Mouse (Mus musculus) spleen, adult 2 months (tissue): ENCODE measurements at regions not wholly inside any gene's neighbourhood (a gene's known extent, or its start where the extent isn't known, plus 50 kb on each side); places are given as distances from the start of the nearest gene placed in this dataset.

Experiments used
- DNase-seq, 2 experiments: peaks; one replicate each; pipeline versions ENCODE4 v3.0.0 to v3.0.0-alpha.2; 2012 to 2021; ENCODE audit warnings: low spot score in 2 of 2, low read depth in 1 of 2
- H3K27ac ChIP-seq: fragments of 200-500 bp; 2 replicates; pipeline ENCODE4 v1.5.1; 2012; ENCODE audit warnings: low read length, inconsistent platforms; ENCODE audit not compliant: insufficient read depth
- H3K27me3 ChIP-seq: fragments of 200-500 bp; 2 replicates; pipeline ENCODE4 v1.6.1; 2012; ENCODE audit warnings: mild to moderate bottlenecking, moderate library complexity, low read length, inconsistent platforms; ENCODE audit not compliant: control insufficient read depth, insufficient read depth
- H3K36me3 ChIP-seq: fragments of 200-500 bp; 2 replicates; pipeline ENCODE4 v1.6.1; 2012; ENCODE audit warnings: mild to moderate bottlenecking, low read length, inconsistent platforms; ENCODE audit not compliant: control insufficient read depth, insufficient read depth
- H3K4me1 ChIP-seq: fragments of 200-500 bp; 2 replicates; pipeline ENCODE4 v1.6.1; 2011; ENCODE audit warnings: inconsistent platforms; ENCODE audit not compliant: control insufficient read depth, insufficient read depth, insufficient read length
- H3K4me3 ChIP-seq: fragments of 200-500 bp; 2 replicates; pipeline ENCODE4 v1.5.1; 2011; ENCODE audit warnings: mild to moderate bottlenecking, inconsistent platforms; ENCODE audit not compliant: insufficient read depth, insufficient read length; ENCODE audit errors: extremely low read depth
- CTCF ChIP-seq: fragments of 200-500 bp; IDR thresholded peaks from 2 replicates; pipeline ENCODE4 v1.5.1; 2011; ENCODE audit warnings: mild to moderate bottlenecking, inconsistent platforms; ENCODE audit not compliant: insufficient read depth, insufficient read length, insufficient replicate concordance; ENCODE audit errors: extremely low read depth
- POLR2A ChIP-seq: fragments of 200-500 bp; IDR thresholded peaks from 2 replicates; pipeline ENCODE4 v1.6.1; 2011; ENCODE audit warnings: low read depth, low read length, inconsistent platforms
- WGBS: fragments of 180-500 bp; shearing (Covaris S2); methylation state at CpG from one replicate; pipeline ENCODE4 v1.1.7; 2018; 5-methylcytosine and 5-hydroxymethylcytosine counted together

DNA sequence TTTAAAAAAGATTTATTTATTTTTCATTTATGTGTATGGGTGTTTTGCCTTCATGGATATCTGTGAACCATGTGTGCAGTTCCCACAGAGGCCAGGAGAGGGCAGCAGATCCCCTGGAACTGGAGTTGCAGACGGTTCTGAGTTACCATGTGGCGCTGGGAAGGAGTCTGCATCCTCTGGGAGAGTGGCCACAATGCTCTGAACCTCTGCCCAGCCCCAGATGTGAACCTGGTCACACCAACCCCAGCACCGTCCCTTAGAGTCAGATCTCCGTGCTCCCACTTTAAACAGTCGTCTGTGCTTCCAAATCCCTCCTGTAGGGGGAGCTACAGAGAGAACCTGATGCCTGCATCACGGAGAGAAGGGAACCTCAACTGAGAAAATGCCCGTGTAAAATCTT, 222.5 kb upstream of the Kcnab2 start:
- Histone ChIP-seq H3K36me3 (no peaks in the 10 kb centered on the region), H3K4me1 (no peaks in the 10 kb centered on the region), H3K27me3 (no peaks in the 10 kb centered on the region), H3K4me3 (no peak overlapping the region), H3K27ac (no peak overlapping the region)
- 78% methylated on average over 7 of the region's 7 CpGs for WGBS
- no peak for DNase-seq
- TF ChIP-seq CTCF (peak; percentile 2; the same call in 1 of the 2 replicates), POLR2A (no peak)

DNA sequence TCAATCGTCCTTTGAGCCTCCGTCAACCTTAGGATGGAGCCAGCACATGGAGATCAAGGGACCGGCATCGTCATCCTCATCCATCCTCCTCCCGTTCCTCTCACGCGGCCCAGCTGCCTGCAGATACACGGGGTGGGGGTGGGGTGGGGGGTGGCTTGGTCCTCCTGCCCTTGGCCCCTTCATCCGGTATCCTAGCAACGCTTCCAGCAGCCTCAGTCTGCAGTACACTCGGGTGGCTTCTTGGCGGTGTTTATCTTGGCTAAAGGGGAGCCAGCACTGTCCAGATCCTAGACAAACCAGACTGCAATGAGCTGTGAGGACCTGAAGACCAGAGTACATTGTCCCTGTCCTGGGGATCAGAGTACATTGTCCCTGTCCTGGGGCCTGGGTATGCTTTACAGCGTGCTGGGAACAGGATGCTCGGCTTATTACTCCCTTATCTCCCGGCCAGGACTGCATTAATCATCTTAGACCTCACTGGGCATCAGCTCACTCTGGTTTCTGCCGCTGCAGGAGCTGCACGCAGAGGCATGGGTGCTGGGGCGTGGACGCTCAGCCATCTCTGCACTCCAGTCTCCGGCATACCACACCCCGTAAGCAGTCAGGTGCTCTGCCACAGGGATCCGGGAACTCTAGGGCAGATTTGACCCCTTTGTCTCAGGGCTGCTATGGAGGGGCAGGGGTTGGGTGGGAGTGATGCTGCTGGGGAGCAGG, 219.7 kb upstream of the Kcnab2 start:
- 64% methylated on average over 22 of the region's 22 CpGs for WGBS
- no peak for DNase-seq
- H3K27ac ChIP-seq = no peak overlapping the region
- H3K4me1 ChIP-seq = no peaks in the 10 kb centered on the region
- H3K27me3 ChIP-seq = no peaks in the 10 kb centered on the region
- TF ChIP-seq CTCF (no peak), POLR2A (no peak)
- no peak overlapping the region for H3K4me3 ChIP-seq
- H3K36me3 ChIP-seq = no peaks in the 10 kb centered on the region

DNA sequence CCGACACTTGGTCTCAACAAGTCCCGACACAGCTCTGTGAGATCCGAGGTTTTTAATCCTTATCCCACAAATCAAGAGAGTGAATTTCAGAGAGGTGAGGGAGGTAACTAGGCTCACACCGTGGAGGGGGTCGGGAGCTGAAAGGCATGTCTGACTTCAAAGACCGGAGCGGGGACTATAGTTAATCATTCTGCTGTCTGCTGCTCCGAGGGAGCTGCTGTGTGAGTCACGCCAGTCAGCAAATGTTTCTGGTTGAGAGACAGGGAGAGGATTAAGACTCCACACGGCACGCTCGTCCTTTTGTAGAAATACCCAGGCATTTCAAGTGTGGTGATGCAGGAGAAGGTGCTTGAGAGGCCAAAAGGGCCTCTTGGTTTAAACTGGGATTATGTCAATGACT, 214.1 kb upstream of the Kcnab2 start:
- H3K27me3 ChIP-seq = no peaks in the 10 kb centered on the region
- no peak overlapping the region for H3K27ac ChIP-seq
- no peak overlapping the region for H3K4me3 ChIP-seq
- no peaks in the 10 kb centered on the region for H3K36me3 ChIP-seq
- H3K4me1 ChIP-seq = no peaks in the 10 kb centered on the region
- 58% methylated on average over 12 of the region's 12 CpGs for WGBS
- DNase-seq = no peak
- TF ChIP-seq CTCF = no peak
- TF ChIP-seq POLR2A = no peak

DNA sequence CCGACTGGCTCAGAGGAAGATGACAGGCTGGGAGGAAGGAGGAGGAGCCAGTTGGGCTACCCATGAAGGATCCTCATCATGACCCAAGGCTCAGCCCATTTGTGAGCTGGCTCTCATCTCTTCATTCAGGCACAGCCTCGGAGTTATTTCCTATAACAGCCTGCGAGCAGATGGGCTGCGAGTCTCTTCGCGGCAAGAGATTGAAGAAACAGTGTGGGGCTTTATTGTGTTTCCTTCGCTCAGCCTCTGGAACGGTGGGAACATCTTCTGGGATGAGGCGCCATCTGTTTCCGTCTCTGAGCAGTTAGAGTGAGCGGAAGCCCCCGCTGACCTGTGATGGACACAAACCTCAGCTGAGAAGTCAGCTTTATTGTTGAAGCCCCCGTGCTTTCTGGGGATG, 213.6 kb upstream of the Kcnab2 start:
- TF ChIP-seq POLR2A (no peak), CTCF (no peak)
- Histone ChIP-seq H3K27me3 (no peaks in the 10 kb centered on the region), H3K4me3 (no peak overlapping the region), H3K27ac (no peak overlapping the region), H3K36me3 (no peaks in the 10 kb centered on the region), H3K4me1 (no peaks in the 10 kb centered on the region)
- WGBS = 87% methylated on average over 13 of the region's 13 CpGs
- no peak for DNase-seq

DNA sequence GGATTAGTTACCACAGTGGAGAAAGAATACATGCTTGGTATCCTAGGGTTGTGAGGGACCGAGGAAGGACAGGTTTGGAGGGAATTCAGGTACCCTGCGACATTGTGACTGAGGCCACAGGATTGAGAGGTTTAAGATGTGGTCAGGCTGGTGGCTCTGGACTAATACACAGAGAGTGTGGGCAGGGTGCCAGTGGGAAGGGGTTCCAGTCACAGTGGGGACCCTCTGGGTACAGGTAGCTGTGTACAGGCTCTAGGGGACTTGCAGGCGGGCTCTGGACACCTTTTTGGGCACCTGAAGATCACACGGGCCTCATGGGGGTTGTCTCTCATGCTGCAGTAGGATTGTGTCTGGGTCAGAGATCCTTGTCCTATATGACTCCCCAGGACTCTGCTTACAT, 213.1 kb upstream of the Kcnab2 start:
- Histone ChIP-seq H3K27me3 (no peaks in the 10 kb centered on the region), H3K4me1 (no peaks in the 10 kb centered on the region), H3K36me3 (no peaks in the 10 kb centered on the region), H3K27ac (no peak overlapping the region), H3K4me3 (no peak overlapping the region)
- DNase-seq = no peak
- 76% methylated on average over 4 of the region's 4 CpGs for WGBS
- TF ChIP-seq POLR2A (no peak), CTCF (no peak)

DNA sequence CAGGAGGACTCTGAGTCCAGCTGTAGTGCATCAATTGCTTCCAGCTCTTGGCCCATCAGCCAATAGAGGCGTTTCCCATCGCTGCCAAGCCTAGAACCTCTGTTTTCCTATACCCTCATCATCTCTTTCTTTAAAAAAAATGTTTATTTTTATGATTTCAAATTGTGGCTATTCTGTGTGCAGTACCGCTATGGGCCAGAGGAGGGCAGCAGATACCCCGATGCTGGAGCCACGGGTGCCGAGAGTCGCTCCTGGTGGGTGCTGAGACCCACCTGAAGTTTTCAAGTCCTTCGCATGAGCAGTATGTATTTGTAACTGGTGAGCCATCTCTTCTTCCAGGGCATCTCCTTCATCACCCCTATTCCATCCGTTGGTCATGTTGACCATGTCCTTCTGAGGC, 212.2 kb upstream of the Kcnab2 start:
- H3K27ac ChIP-seq = no peak overlapping the region
- no peaks in the 10 kb centered on the region for H3K4me1 ChIP-seq
- WGBS = 77% methylated on average over 9 of the region's 9 CpGs
- H3K36me3 ChIP-seq = no peaks in the 10 kb centered on the region
- H3K27me3 ChIP-seq = no peaks in the 10 kb centered on the region
- TF ChIP-seq POLR2A (no peak), CTCF (no peak)
- no peak overlapping the region for H3K4me3 ChIP-seq
- no peak for DNase-seq

DNA sequence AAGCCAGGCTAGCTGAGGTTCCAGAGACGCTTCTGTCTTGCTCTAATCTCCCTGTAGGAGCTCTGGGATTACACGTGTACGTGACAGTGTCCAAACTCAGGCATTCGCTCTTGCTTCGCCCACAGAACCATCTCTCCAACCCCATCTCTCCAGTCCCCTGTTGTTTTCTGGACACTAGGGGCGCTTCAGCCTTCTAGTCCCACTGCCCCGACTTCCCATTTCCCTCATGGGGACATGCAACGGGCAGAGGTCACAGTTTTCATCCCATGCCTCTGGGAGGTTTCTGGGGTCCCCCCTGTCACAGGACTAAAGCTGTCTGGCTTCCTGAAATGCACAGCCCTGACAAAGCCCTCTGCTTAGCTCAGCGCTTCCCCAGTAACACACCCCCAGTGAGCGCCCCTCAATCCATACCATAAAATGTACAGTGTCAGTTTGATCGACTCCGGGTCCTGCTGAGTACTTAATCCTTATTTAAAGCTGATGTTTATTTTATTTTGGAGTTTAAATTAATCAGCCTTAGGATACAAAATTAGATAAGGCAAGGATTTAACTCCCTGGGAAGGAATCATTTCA, 208.9 kb upstream of the Kcnab2 start:
- Histone ChIP-seq H3K4me3 (no peak overlapping the region), H3K27me3 (no peaks in the 10 kb centered on the region), H3K36me3 (no peaks in the 10 kb centered on the region), H3K27ac (no peak overlapping the region), H3K4me1 (no peaks in the 10 kb centered on the region)
- 70% methylated on average over 12 of the region's 12 CpGs for WGBS
- TF ChIP-seq POLR2A (no peak), CTCF (no peak)
- DNase-seq = no peak
